Mouse (Mus musculus) limb, embryonic 11.5 days (tissue): ENCODE data around the gene Tent2. TPM values are rescaled to one million over a fixed set of nuclear protein-coding genes. Genes with fewer than 3 reads are reported as not detected.
"Not testable (repeated sequence)": the region's sequence is repeated elsewhere in the genome, so short reads cannot be mapped to it uniquely, and the experiment has no call there.

Experiments
- ATAC-seq: fragments of 200-750 bp; cut with Nextera tagmentation; 2 replicates; pipeline ENCODE4 v1.8.0; 2017; ENCODE audit warnings: low read depth; ENCODE audit not compliant: insufficient number of reproducible peaks, low FRiP score, low TSS enrichment
- DNase-seq: peaks from one replicate; pipeline ENCODE4 v3.0.0-alpha.2; 2015; ENCODE audit warnings: low spot score
- H3K27ac ChIP-seq: fragments of 300-500 bp; sonication (generic); replicated peaks from 2 replicates; pipeline ENCODE4 v1.5.1; 2014; ENCODE audit warnings: low read depth, mild to moderate bottlenecking, low read length
- H3K27me3 ChIP-seq: fragments of 300-500 bp; sonication (generic); 2 replicates; pipeline ENCODE4 v1.6.1; 2014; ENCODE audit warnings: mild to moderate bottlenecking, low read length, mixed read lengths; ENCODE audit not compliant: control insufficient read depth, insufficient read depth
- H3K36me3 ChIP-seq: fragments of 300-500 bp; sonication (generic); 2 replicates; pipeline ENCODE4 v1.6.1; 2014; ENCODE audit warnings: mild to moderate bottlenecking, low read length, moderate library complexity, mixed read lengths; ENCODE audit not compliant: control insufficient read depth, insufficient read depth
- H3K4me1 ChIP-seq: fragments of 300-500 bp; sonication (generic); 2 replicates; pipeline ENCODE4 v1.6.1; 2014; ENCODE audit warnings: low read length, mixed read lengths; ENCODE audit not compliant: control insufficient read depth, insufficient read depth
- H3K4me2 ChIP-seq: fragments of 300-500 bp; sonication (generic); 2 replicates; pipeline ENCODE4 v1.6.1; 2014; ENCODE audit warnings: low read depth, mild to moderate bottlenecking, moderate library complexity; ENCODE audit not compliant: severe bottlenecking
- H3K4me3 ChIP-seq: fragments of 300-500 bp; sonication (generic); 2 replicates; pipeline ENCODE4 v1.5.1; 2014; ENCODE audit warnings: low read depth, low read length
- H3K9ac ChIP-seq: fragments of 300-500 bp; sonication (generic); 2 replicates; pipeline ENCODE4 v1.6.1; 2014; ENCODE audit warnings: mild to moderate bottlenecking, low read length
- H3K9me3 ChIP-seq: fragments of 300-500 bp; sonication (generic); 2 replicates; pipeline ENCODE4 v1.6.1; 2016; ENCODE audit warnings: low read length; ENCODE audit not compliant: control insufficient read depth
- WGBS: fragments of 180-500 bp; shearing (Covaris S2); extraction: QIAGEN DNeasy Blood & Tissue Kit; methylation state at CpG from one replicate; pipeline ENCODE4 v1.1.7; 2014; 5-methylcytosine and 5-hydroxymethylcytosine counted together
- polyA plus RNA-seq: library from polyadenylated mRNA; unstranded; fragments of >200 nt; fragmentation: Nextera tagmentation; extraction: Ambion mirVana; gene quantifications from 2 replicates; pipeline ENCODE4 v1.2.1, GENCODE M21; 2014

Tent2 gene
- polyA plus RNA-seq, 1 experiment from 2014 or later: 90.3 TPM

- no peak overlapping the region for H3K4me2 ChIP-seq
- H3K9me3 ChIP-seq: no peaks in the 10 kb centered on the region
- no peaks in the 10 kb centered on the region for H3K27me3 ChIP-seq
- 74% methylated on average over 1 of the region's 1 CpGs for WGBS
- no peak overlapping the region for H3K4me3 ChIP-seq
- no peaks in the 10 kb centered on the region for H3K4me1 ChIP-seq
- no peak overlapping the region for H3K9ac ChIP-seq
- no peaks in the 10 kb centered on the region for H3K36me3 ChIP-seq
- ATAC-seq (no peak), DNase-seq (no peak)
- H3K27ac ChIP-seq: no peak overlapping the region
Observed at GRCm38 (mm10) chr13:93211741-93212140, 19.6 kb upstream of the Tent2 start.

- peak overlapping the region; percentile 75 for H3K4me3 ChIP-seq
- no peaks in the 10 kb centered on the region for H3K4me1 ChIP-seq
- H3K9ac ChIP-seq: peak overlapping the region; percentile 60
- no peaks in the 10 kb centered on the region for H3K9me3 ChIP-seq
- H3K4me2 ChIP-seq: peak overlapping the region; percentile 51
- H3K36me3 ChIP-seq: no peaks in the 10 kb centered on the region
- ATAC-seq (peak; percentile 18; the same call in 1 of the 2 replicates), DNase-seq (no peak)
- peak overlapping the region; percentile 62 for H3K27ac ChIP-seq
- WGBS: 74% methylated on average over 5 of the region's 5 CpGs
- no peaks in the 10 kb centered on the region for H3K27me3 ChIP-seq
Observed at GRCm38 (mm10) chr13:93192646-93193026, 451 bp upstream of the Tent2 start.

- DNase-seq (no peak), ATAC-seq (no peak)
- Histone ChIP-seq H3K9me3 (no peaks in the 10 kb centered on the region), H3K27ac (no peak overlapping the region), H3K4me2 (no peak overlapping the region), H3K4me3 (no peak overlapping the region), H3K27me3 (no peaks in the 10 kb centered on the region), H3K9ac (no peak overlapping the region), H3K4me1 (no peaks in the 10 kb centered on the region), H3K36me3 (no peaks in the 10 kb centered on the region; the same call in 1 of the 2 replicates)
- 96% methylated on average over 2 of the region's 2 CpGs for WGBS
Observed at GRCm38 (mm10) chr13:93189416-93189815, 2.8 kb downstream of the Tent2 start.

GRCm38 (mm10) chr13:93188738-93189137, 3.4 kb downstream of the Tent2 start:
- Histone ChIP-seq H3K4me3 (no peak overlapping the region), H3K27me3 (no peaks in the 10 kb centered on the region), H3K9me3 (no peaks in the 10 kb centered on the region), H3K9ac (no peak overlapping the region), H3K4me2 (no peak overlapping the region), H3K4me1 (no peaks in the 10 kb centered on the region), H3K27ac (no peak overlapping the region), H3K36me3 (no peaks in the 10 kb centered on the region; the same call in 1 of the 2 replicates)
- WGBS: 79% methylated on average over 3 of the region's 3 CpGs
- ATAC-seq: no peak
- DNase-seq: no peak

- ATAC-seq, H3K36me3 ChIP-seq, H3K9ac ChIP-seq, H3K4me1 ChIP-seq, H3K4me3 ChIP-seq, H3K27ac ChIP-seq, H3K27me3 ChIP-seq, DNase-seq, H3K4me2 ChIP-seq, H3K9me3 ChIP-seq: not testable (repeated sequence)
- WGBS: 94% methylated on average over 5 of the region's 5 CpGs
Observed at GRCm38 (mm10) chr13:93187792-93188191, 4.4 kb downstream of the Tent2 start.

- WGBS: 93% methylated on average over 1 of the region's 1 CpGs
- no peaks in the 10 kb centered on the region for H3K9me3 ChIP-seq
- ATAC-seq: no peak
- H3K36me3 ChIP-seq: no peaks in the 10 kb centered on the region
- H3K27me3 ChIP-seq: no peaks in the 10 kb centered on the region
- H3K4me1 ChIP-seq: no peaks in the 10 kb centered on the region
- H3K27ac ChIP-seq: no peak overlapping the region
- no peak overlapping the region for H3K4me3 ChIP-seq
- no peak for DNase-seq
- H3K9ac ChIP-seq: no peak overlapping the region
- no peak overlapping the region for H3K4me2 ChIP-seq
Observed at GRCm38 (mm10) chr13:93180351-93180750, 11.8 kb downstream of the Tent2 start.

- no peaks in the 10 kb centered on the region for H3K36me3 ChIP-seq
- H3K4me3 ChIP-seq: no peak overlapping the region
- DNase-seq (no peak), ATAC-seq (no peak)
- WGBS: 95% methylated on average over 2 of the region's 2 CpGs
- no peak overlapping the region for H3K27ac ChIP-seq
- H3K4me2 ChIP-seq: no peak overlapping the region
- no peak overlapping the region for H3K9ac ChIP-seq
- H3K27me3 ChIP-seq: no peaks in the 10 kb centered on the region
- H3K9me3 ChIP-seq: no peaks in the 10 kb centered on the region
- no peaks in the 10 kb centered on the region for H3K4me1 ChIP-seq
Observed at GRCm38 (mm10) chr13:93179522-93179921, 12.7 kb downstream of the Tent2 start.

GRCm38 (mm10) chr13:93177571-93177970, 14.6 kb downstream of the Tent2 start:
- H3K4me3 ChIP-seq: no peak overlapping the region
- DNase-seq: no peak
- H3K4me2 ChIP-seq: no peak overlapping the region

GRCm38 (mm10) chr13:93163303-93163702, 28.9 kb downstream of the Tent2 start:
- Histone ChIP-seq H3K4me3 (no peak overlapping the region), H3K9ac (no peak overlapping the region), H3K27me3 (no peaks in the 10 kb centered on the region), H3K27ac (no peak overlapping the region), H3K4me1 (no peaks in the 10 kb centered on the region), H3K9me3 (no peaks in the 10 kb centered on the region), H3K36me3 (peaks cover 9% of the 10 kb centered on the region), H3K4me2 (no peak overlapping the region)
- no peak for DNase-seq
- no peak for ATAC-seq
- 89% methylated on average over 4 of the region's 4 CpGs for WGBS

More at GRCm38 (mm10) chr13:93177571-93177970, 14.6 kb downstream of the Tent2 start:
- no peaks in the 10 kb centered on the region for H3K4me1 ChIP-seq
- H3K9me3 ChIP-seq: no peaks in the 10 kb centered on the region
- H3K9ac ChIP-seq: no peak overlapping the region
- H3K27ac ChIP-seq: no peak overlapping the region
- no peak for ATAC-seq
- no peaks in the 10 kb centered on the region for H3K36me3 ChIP-seq
- H3K27me3 ChIP-seq: no peaks in the 10 kb centered on the region
